In the genomic region with DNA sequence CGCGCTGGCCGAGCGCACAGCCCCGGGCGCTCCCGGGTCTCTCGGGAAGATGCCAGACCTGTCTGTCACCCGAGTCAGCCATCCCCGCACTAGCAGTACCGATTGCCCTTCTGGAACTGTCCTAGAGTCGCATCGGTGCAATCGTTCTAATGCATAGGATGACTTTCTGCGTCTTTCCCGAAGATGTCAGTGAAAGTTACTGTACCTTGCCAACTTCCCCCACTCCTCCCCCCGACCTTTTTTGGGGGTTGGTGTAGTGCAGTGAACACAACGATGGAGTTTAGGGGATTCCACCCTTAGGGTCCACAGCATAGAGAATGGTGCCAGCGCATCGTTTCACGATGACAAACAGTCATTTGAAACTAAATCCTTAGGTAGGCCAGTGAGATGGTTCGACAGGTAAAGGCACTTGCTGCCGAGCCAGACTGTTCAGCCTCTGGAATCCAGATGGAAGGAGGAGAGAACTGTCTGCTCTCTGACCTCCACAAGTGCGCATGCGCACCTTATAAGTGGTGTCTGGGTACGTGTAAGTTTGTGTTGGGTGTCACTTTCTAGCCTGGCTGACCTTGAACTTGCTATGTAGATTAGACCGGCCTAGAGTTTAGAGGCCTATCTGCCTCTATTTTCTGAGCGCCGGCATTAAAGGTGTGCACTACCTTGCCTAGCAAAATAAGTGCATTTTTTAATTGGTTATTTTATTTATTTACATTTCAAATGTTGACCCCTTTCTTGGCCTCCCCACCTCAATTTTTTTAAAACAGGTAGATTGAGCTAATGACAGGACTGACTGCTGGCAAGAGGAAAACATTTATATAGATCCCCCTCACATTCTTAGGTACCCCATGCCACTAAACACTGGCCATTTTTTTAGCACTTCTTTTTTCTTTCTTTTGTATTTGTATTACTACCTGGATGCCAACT, we compare ENCODE assay signal across 8 mouse cellular contexts. TPM values are rescaled to one million over a fixed set of nuclear protein-coding genes. Genes with fewer than 3 reads are reported as not detected.
DNase-seq lines count a peak whose midpoint lies in the region; ATAC-seq lines count a peak whose summit lies in the region.

No protein-coding gene starts in this region.

- H3K4me2 ChIP-seq in limb, embryonic 11.5 days (ENCODE audit: low read depth, severe bottlenecking), result peak overlapping the region; percentile 73

- H3K36me3 ChIP-seq in limb, embryonic 11.5 days (ENCODE audit: control insufficient read depth, insufficient read depth, low read length), result peaks cover 10% of the 10 kb centered on the region
- peaks cover 52% of the 10 kb centered on the region for H3K36me3 ChIP-seq in midbrain, embryonic 10.5 days

- peak overlapping the region; percentile 95 for H3K27ac ChIP-seq in limb, embryonic 11.5 days (replicated peaks; ENCODE audit: low read depth, low read length)
- H3K27ac ChIP-seq in midbrain, embryonic 10.5 days (replicated peaks), result peak overlapping the region; percentile 99

- WGBS in limb, embryonic 11.5 days, result 9% methylated on average over 29 of the region's 29 CpGs
- WGBS in midbrain, embryonic 10.5 days, result 10% methylated on average over 29 of the region's 29 CpGs

- H3K9me3 ChIP-seq in limb, embryonic 11.5 days (ENCODE audit: control insufficient read depth, low read length), result no peaks in the 10 kb centered on the region
- H3K9me3 ChIP-seq in midbrain, embryonic 10.5 days (replicated peaks), result no peaks in the 10 kb centered on the region

- H3K27me3 ChIP-seq in limb, embryonic 11.5 days (ENCODE audit: control insufficient read depth, insufficient read depth, low read length), result no peaks in the 10 kb centered on the region
- no peaks in the 10 kb centered on the region for H3K27me3 ChIP-seq in midbrain, embryonic 10.5 days (ENCODE audit: low read depth, poor library complexity, severe bottlenecking)

- ATAC-seq in common myeloid progenitor, adult 5-6 weeks (replicated peaks; ENCODE audit: low read depth, poor library complexity, severe bottlenecking), result peak; percentile 3
- ATAC-seq in limb, embryonic 11.5 days (ENCODE audit: insufficient number of reproducible peaks, low FRiP score, low TSS enrichment, low read depth), result peak; percentile 26

- H3K4me3 ChIP-seq in limb, embryonic 11.5 days (ENCODE audit: low read depth, low read length), result peak overlapping the region; percentile 93
- peak overlapping the region; percentile 94 for H3K4me3 ChIP-seq in midbrain, embryonic 10.5 days

- peak overlapping the region; percentile 99 for H3K9ac ChIP-seq in limb, embryonic 11.5 days (ENCODE audit: low read length)

- peak; percentile 33 for DNase-seq in layer of hippocampus, adult 11-12 months (ENCODE audit: low spot score)
- DNase-seq in layer of hippocampus, adult 9-10 months (ENCODE audit: low spot score), result no peak
- peak; percentile 55 for DNase-seq in gastrocnemius, adult 18-20 months (ENCODE audit: low spot score)
- peak; percentile 75 for DNase-seq in induced T-regulatory cell, adult 2 months (ENCODE audit: low read depth)
- DNase-seq in limb, embryonic 11.5 days (ENCODE audit: low spot score), result peak; percentile 55
- peak; percentile 50 for DNase-seq in midbrain, embryonic 10.5 days (ENCODE audit: low spot score)
- DNase-seq in spleen, postnatal 14 days (ENCODE audit: low spot score in 2 of 2), result peak; percentile 11 to 13

- H3K4me1 ChIP-seq in limb, embryonic 11.5 days (ENCODE audit: control insufficient read depth, insufficient read depth, low read length), result 0 out of 2 replicates have a peak, but pooled peaks cover 3% of the 10 kb centered on the region
- peaks cover 26% of the 10 kb centered on the region for H3K4me1 ChIP-seq in midbrain, embryonic 10.5 days

RNA-seq across cellular contexts. Expression of a gene that starts 0.7 kb away (rescaled TPM):
- total RNA-seq in common myeloid progenitor, adult 5-6 weeks (2017), result 290 and 371 TPM in 2 replicates
- 1,000 to 10,000 TPM; 1,092 to 1,176 TPM for total RNA-seq in gastrocnemius, adult 18-20 months (2021)
- 937 and 941 TPM in 2 replicates for polyA plus RNA-seq in limb, embryonic 11.5 days (2014; fragmentation: Nextera tagmentation; extraction: Ambion mirVana)
- 818 and 827 TPM in 2 replicates for polyA plus RNA-seq in midbrain, embryonic 10.5 days (2016; fragmentation: Nextera tagmentation; extraction: Ambion mirVana)

RNA-seq across cellular contexts. Expression of a gene that starts 1.4 kb away (rescaled TPM):
- total RNA-seq in common myeloid progenitor, adult 5-6 weeks (2017), result 75.3 and 86.6 TPM in 2 replicates
- total RNA-seq in gastrocnemius, adult 18-20 months (2021), result 10 to 100 TPM; 25.5 to 30.0 TPM
- 41.2 and 41.5 TPM in 2 replicates for polyA plus RNA-seq in limb, embryonic 11.5 days (2014; fragmentation: Nextera tagmentation; extraction: Ambion mirVana)
- polyA plus RNA-seq in midbrain, embryonic 10.5 days (2016; fragmentation: Nextera tagmentation; extraction: Ambion mirVana), result 35.5 and 37.5 TPM in 2 replicates
